Mouse (Mus musculus) embryo, embryonic 10 days (tissue): ENCODE data around the gene Gnat2.

Source experiments
- DNase-seq: peaks from one replicate; pipeline ENCODE4 v3.0.0-alpha.2; 2015; ENCODE audit warnings: low spot score

Gnat2 gene

GRCm38 (mm10) chr3:108121101-108121500 is 28.5 kb downstream of the Gnat2 start:
- DNase-seq: no peak

GRCm38 (mm10) chr3:108123242-108123641 is 30.7 kb downstream of the Gnat2 start:
- DNase-seq: no peak

GRCm38 (mm10) chr3:108124131-108124530 is 31.5 kb downstream of the Gnat2 start:
- no peak for DNase-seq

- DNase-seq: no peak
These were observed 33.7 kb downstream of the Gnat2 start for GRCm38 (mm10) chr3:108126327-108126726.

- no peak for DNase-seq
These were observed 35.9 kb downstream of the Gnat2 start for GRCm38 (mm10) chr3:108128520-108128919.

- no peak for DNase-seq
These were observed 36.8 kb downstream of the Gnat2 start for GRCm38 (mm10) chr3:108129367-108129766.

- no peak for DNase-seq
These were observed 37.2 kb downstream of the Gnat2 start for GRCm38 (mm10) chr3:108129804-108130203.

GRCm38 (mm10) chr3:108131216-108131615 is 38.6 kb downstream of the Gnat2 start:
- DNase-seq: no peak

- no peak for DNase-seq
These were observed 39.2 kb downstream of the Gnat2 start for GRCm38 (mm10) chr3:108131821-108132220.

- DNase-seq: no peak
These were observed 39.9 kb downstream of the Gnat2 start for GRCm38 (mm10) chr3:108132484-108132883.

- no peak for DNase-seq
These were observed 42.1 kb downstream of the Gnat2 start for GRCm38 (mm10) chr3:108134701-108135100.

- DNase-seq: no peak
These were observed 46.5 kb downstream of the Gnat2 start for GRCm38 (mm10) chr3:108139113-108139512.

GRCm38 (mm10) chr3:108140786-108141185 is 48.2 kb downstream of the Gnat2 start:
- DNase-seq: no peak

- peak; percentile 98 for DNase-seq
These were observed 53.2 kb downstream of the Gnat2 start, which contains the start of gene Gnai3 for GRCm38 (mm10) chr3:108145534-108146445. Gene Gnai3 (minus strand): TSS chr3:108146146.

- no peak for DNase-seq
These were observed 54.1 kb downstream of the Gnat2 start for GRCm38 (mm10) chr3:108146671-108147070.

- peak; percentile 93 for DNase-seq
These were observed 55.0 kb downstream of the Gnat2 start for GRCm38 (mm10) chr3:108147386-108148235.
